Mouse (Mus musculus) lung, postnatal 0 days (tissue): ENCODE measurements at regions not wholly inside any gene's neighbourhood (a gene's known extent, or its start where the extent isn't known, plus 50 kb on each side); places are given as distances from the start of the nearest gene placed in this dataset.

Source experiments
- ATAC-seq: fragments of 200-750 bp; cut with Nextera tagmentation; 2 replicates; pipeline ENCODE4 v1.8.0; 2017; ENCODE audit warnings: moderate library complexity
- DNase-seq: peaks from one replicate; pipeline ENCODE4 v3.0.0-alpha.2; 2016; ENCODE audit warnings: low spot score
- H3K27ac ChIP-seq: fragments of 300-500 bp; sonication (generic); 2 replicates; pipeline ENCODE4 v1.5.1; 2014; ENCODE audit warnings: antibody characterized with exemption, mild to moderate bottlenecking, low read length, mixed read lengths
- H3K27me3 ChIP-seq: fragments of 300-500 bp; sonication (generic); replicated peaks from 2 replicates; pipeline ENCODE4 v1.6.1; 2014; ENCODE audit warnings: low read length, mixed read lengths; ENCODE audit not compliant: insufficient read depth
- H3K36me3 ChIP-seq: fragments of 300-500 bp; sonication (generic); 2 replicates; pipeline ENCODE4 v1.6.1; 2014; ENCODE audit warnings: low read length, mixed read lengths; ENCODE audit not compliant: insufficient read depth
- H3K4me1 ChIP-seq: fragments of 300-500 bp; sonication (generic); 2 replicates; pipeline ENCODE4 v1.6.1; 2014; ENCODE audit warnings: antibody characterized with exemption, low read depth, low read length, mixed read lengths; ENCODE audit not compliant: insufficient read depth
- H3K4me2 ChIP-seq: fragments of 300-500 bp; sonication (generic); replicated peaks from 2 replicates; pipeline ENCODE4 v1.6.1; 2014; ENCODE audit warnings: low read depth, mild to moderate bottlenecking, low read length, moderate library complexity, mixed read lengths
- H3K4me3 ChIP-seq: fragments of 300-500 bp; sonication (generic); 2 replicates; pipeline ENCODE4 v1.5.1; 2014; ENCODE audit warnings: low read depth, low read length
- H3K9ac ChIP-seq: fragments of 300-500 bp; sonication (generic); replicated peaks from 2 replicates; pipeline ENCODE4 v1.6.1; 2014; ENCODE audit warnings: low read depth, mild to moderate bottlenecking
- H3K9me3 ChIP-seq: fragments of 300-500 bp; sonication (generic); 2 replicates; pipeline ENCODE4 v1.6.1; 2016; ENCODE audit warnings: low read length, mixed read lengths
- CTCF ChIP-seq: IDR thresholded peaks from 2 replicates; pipeline ENCODE4 v1.5.1; 2016; ENCODE audit warnings: antibody characterized with exemption, mild to moderate bottlenecking
- EP300 ChIP-seq: IDR thresholded peaks from 2 replicates; pipeline ENCODE4 v1.6.1; 2016; ENCODE audit warnings: antibody characterized with exemption, mild to moderate bottlenecking, control low read depth
- WGBS: fragments of 180-500 bp; shearing (Covaris S2); extraction: QIAGEN DNeasy Blood & Tissue Kit; methylation state at CpG from one replicate; pipeline ENCODE4 v1.1.7; 2014; 5-methylcytosine and 5-hydroxymethylcytosine counted together

- ATAC-seq (no peak), DNase-seq (no peak)
- Histone ChIP-seq H3K4me3 (no peak overlapping the region), H3K4me2 (no peak overlapping the region), H3K9ac (no peak overlapping the region), H3K36me3 (no peaks in the 10 kb centered on the region), H3K27ac (no peak overlapping the region), H3K9me3 (no peaks in the 10 kb centered on the region), H3K27me3 (no peaks in the 10 kb centered on the region), H3K4me1 (no peaks in the 10 kb centered on the region)
- 63% methylated on average over 4 of the region's 4 CpGs for WGBS
- TF ChIP-seq CTCF (peak; percentile 41), EP300 (no peak)
Observed at GRCm38 (mm10) chr10:51952021-51952420, 70.3 kb upstream of the Vgll2 start.

- Histone ChIP-seq H3K9me3 (no peaks in the 10 kb centered on the region), H3K9ac (no peak overlapping the region), H3K4me1 (no peaks in the 10 kb centered on the region), H3K27me3 (no peaks in the 10 kb centered on the region), H3K4me3 (no peak overlapping the region), H3K36me3 (no peaks in the 10 kb centered on the region), H3K27ac (no peak overlapping the region), H3K4me2 (no peak overlapping the region)
- no peak for ATAC-seq
- no peak for DNase-seq
- TF ChIP-seq CTCF (no peak), EP300 (no peak)
- WGBS = 57% methylated on average over 1 of the region's 1 CpGs
Observed at GRCm38 (mm10) chr10:51956493-51956892, 65.8 kb upstream of the Vgll2 start.

DNA sequence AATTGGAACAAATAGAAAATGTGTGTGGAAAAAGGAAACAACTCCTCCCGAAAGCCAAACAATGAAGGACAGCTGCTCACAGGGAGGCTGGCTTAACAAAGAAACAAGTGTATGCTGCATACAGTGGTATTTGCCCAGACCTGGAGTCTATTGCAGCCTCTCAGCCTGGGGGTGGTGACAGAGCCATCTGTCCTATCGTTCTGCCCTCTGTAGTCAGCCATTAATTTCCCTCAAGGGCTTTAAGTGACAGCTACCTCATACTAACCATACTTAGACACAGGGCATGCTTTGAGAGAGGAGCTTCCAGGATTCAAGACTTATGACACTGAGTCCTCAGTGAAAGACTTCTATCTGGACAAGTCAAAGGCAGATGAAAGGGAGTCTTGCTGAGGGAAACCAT is 60.8 kb upstream of the Vgll2 start:
- H3K4me1 ChIP-seq = no peaks in the 10 kb centered on the region
- no peaks in the 10 kb centered on the region for H3K36me3 ChIP-seq
- no peaks in the 10 kb centered on the region for H3K27me3 ChIP-seq
- no peaks in the 10 kb centered on the region for H3K9me3 ChIP-seq
- H3K9ac ChIP-seq = no peak overlapping the region
- no peak overlapping the region for H3K4me3 ChIP-seq
- no peak overlapping the region for H3K27ac ChIP-seq
- DNase-seq (no peak), ATAC-seq (no peak)
- H3K4me2 ChIP-seq = no peak overlapping the region
- WGBS = 27% methylated on average over 2 of the region's 2 CpGs
- TF ChIP-seq EP300 = no peak
- TF ChIP-seq CTCF = no peak

DNA sequence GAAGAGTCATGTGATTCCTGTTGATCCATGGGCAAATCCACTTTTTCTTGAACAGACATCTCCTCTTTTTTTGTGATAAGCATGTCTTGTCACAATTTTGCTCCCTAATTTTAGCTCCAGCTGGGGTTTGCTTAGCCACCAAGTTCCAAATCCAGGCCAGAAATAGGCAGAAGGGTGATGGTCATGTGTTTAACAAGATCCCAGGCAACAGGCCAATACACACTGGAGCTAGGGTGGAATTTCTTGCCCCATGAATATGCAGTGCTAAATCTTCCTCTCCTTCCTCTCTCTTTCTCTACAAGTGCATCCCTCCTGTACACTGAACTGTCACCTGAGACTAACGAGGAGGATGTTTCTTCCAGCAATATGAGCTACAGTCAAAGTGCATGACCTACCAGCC is 58.6 kb upstream of the Vgll2 start:
- no peak overlapping the region for H3K4me2 ChIP-seq
- 88% methylated on average over 1 of the region's 1 CpGs for WGBS
- no peak overlapping the region for H3K4me3 ChIP-seq
- no peaks in the 10 kb centered on the region for H3K9me3 ChIP-seq
- no peak overlapping the region for H3K9ac ChIP-seq
- no peaks in the 10 kb centered on the region for H3K36me3 ChIP-seq
- no peak for TF ChIP-seq EP300
- no peak for TF ChIP-seq CTCF
- DNase-seq (no peak), ATAC-seq (no peak)
- H3K4me1 ChIP-seq = no peaks in the 10 kb centered on the region
- H3K27me3 ChIP-seq = no peaks in the 10 kb centered on the region
- no peak overlapping the region for H3K27ac ChIP-seq

GRCm38 (mm10) chr10:51970113-51970512 is 52.2 kb upstream of the Vgll2 start:
- H3K4me2 ChIP-seq = no peak overlapping the region
- no peak overlapping the region for H3K9ac ChIP-seq
- no peak for ATAC-seq
- H3K9me3 ChIP-seq = no peaks in the 10 kb centered on the region
- H3K27ac ChIP-seq = no peak overlapping the region
- WGBS = 55% methylated on average over 9 of the region's 9 CpGs
- H3K27me3 ChIP-seq = no peaks in the 10 kb centered on the region
- H3K4me3 ChIP-seq = no peak overlapping the region
- no peak for DNase-seq
- no peaks in the 10 kb centered on the region for H3K4me1 ChIP-seq
- TF ChIP-seq EP300 = no peak
- no peak for TF ChIP-seq CTCF
- H3K36me3 ChIP-seq = no peaks in the 10 kb centered on the region
